Mouse (Mus musculus) layer of hippocampus, adult 18-20 months (tissue): Measurements from ENCODE around the gene C330007P06Rik. TPM values are rescaled to one million over a fixed set of nuclear protein-coding genes. Genes with fewer than 3 reads are reported as not detected.

Source experiments
- DNase-seq, 2 experiments: peaks; one replicate each; pipeline ENCODE4 v3.0.0; 2022; ENCODE audit warnings: low spot score in 2 of 2
- total RNA-seq, 2 experiments: library from RNA; stranded (reverse); gene quantifications; 2 replicates each; pipeline ENCODE4 v1.2.3; 2021

Gene C330007P06Rik
- total RNA-seq, 2 experiments from 2014 or later, result 40.8 to 42.6 TPM

GRCm38 (mm10) chrX:36839391-36839790 is 34.5 kb downstream of the C330007P06Rik start:
- no peak for DNase-seq

- DNase-seq, result no peak
These were observed 36.7 kb downstream of the C330007P06Rik start for GRCm38 (mm10) chrX:36837069-36837676.

GRCm38 (mm10) chrX:36833397-36834084 is 40.4 kb downstream of the C330007P06Rik start:
- peak; percentile 24 to 75 for DNase-seq

- peak in 1 of 2 experiments; percentile 15 for DNase-seq
These were observed 42.3 kb downstream of the C330007P06Rik start for GRCm38 (mm10) chrX:36831632-36832031.

- no peak for DNase-seq
These were observed 43.6 kb downstream of the C330007P06Rik start for GRCm38 (mm10) chrX:36830271-36830670.

- DNase-seq, result no peak
These were observed 47.0 kb downstream of the C330007P06Rik start for GRCm38 (mm10) chrX:36826873-36827272.

- no peak for DNase-seq
These were observed 48.9 kb downstream of the C330007P06Rik start for GRCm38 (mm10) chrX:36825032-36825431.

GRCm38 (mm10) chrX:36823932-36824711 is 49.8 kb downstream of the C330007P06Rik start:
- DNase-seq, result no peak

GRCm38 (mm10) chrX:36820201-36820600 is 53.7 kb downstream of the C330007P06Rik start:
- DNase-seq, result peak in 1 of 2 experiments; percentile 39

GRCm38 (mm10) chrX:36819575-36819974 is 54.3 kb downstream of the C330007P06Rik start:
- no peak for DNase-seq

GRCm38 (mm10) chrX:36816953-36817441 is 56.9 kb downstream of the C330007P06Rik start:
- DNase-seq, result no peak

GRCm38 (mm10) chrX:36816368-36816899 is 57.5 kb downstream of the C330007P06Rik start:
- DNase-seq, result no peak

GRCm38 (mm10) chrX:36815439-36815838 is 58.5 kb downstream of the C330007P06Rik start:
- DNase-seq, result no peak

- DNase-seq, result no peak
These were observed 58.9 kb downstream of the C330007P06Rik start for GRCm38 (mm10) chrX:36815022-36815421.

- DNase-seq, result no peak
These were observed 59.6 kb downstream of the C330007P06Rik start for GRCm38 (mm10) chrX:36814161-36814836.

- peak in 1 of 2 experiments; percentile 16 for DNase-seq
These were observed 62.5 kb downstream of the C330007P06Rik start for GRCm38 (mm10) chrX:36811377-36811776.

GRCm38 (mm10) chrX:36808318-36808683 is 65.6 kb downstream of the C330007P06Rik start:
- DNase-seq, result no peak

GRCm38 (mm10) chrX:36807360-36808317 is 66.3 kb downstream of the C330007P06Rik start:
- DNase-seq, result peak; percentile 80 to 91

- DNase-seq, result no peak
These were observed 68.3 kb downstream of the C330007P06Rik start for GRCm38 (mm10) chrX:36805466-36806235.
